Mouse (Mus musculus) stomach, embryonic 14.5 days (tissue): ENCODE results near the gene Ifna7. TPM values are rescaled to one million over a fixed set of nuclear protein-coding genes. Genes with fewer than 3 reads are reported as not detected.
"Not testable (repeated sequence)": the region's sequence is repeated elsewhere in the genome, so short reads cannot be mapped to it uniquely, and the experiment has no call there.

Source experiments
- ATAC-seq: fragments of 200-750 bp; cut with Nextera tagmentation; 2 replicates; pipeline ENCODE4 v1.8.0; 2017; ENCODE audit warnings: low read depth, moderate TSS enrichment; ENCODE audit not compliant: insufficient number of reproducible peaks, insufficient read depth, low FRiP score
- H3K27ac ChIP-seq: fragments of 300-500 bp; sonication (generic); 2 replicates; pipeline ENCODE4 v1.5.1; 2014; ENCODE audit warnings: mild to moderate bottlenecking, low read length, moderate library complexity, mixed read lengths
- H3K27me3 ChIP-seq: fragments of 300-500 bp; sonication (generic); 2 replicates; pipeline ENCODE4 v1.6.1; 2014; ENCODE audit warnings: low read length, control low read depth, mixed read lengths; ENCODE audit not compliant: control insufficient read depth, insufficient read depth
- H3K36me3 ChIP-seq: fragments of 300-500 bp; sonication (generic); 2 replicates; pipeline ENCODE4 v1.6.1; 2014; ENCODE audit warnings: mild to moderate bottlenecking, control low read depth, low read length, moderate library complexity, mixed read lengths; ENCODE audit not compliant: control insufficient read depth, insufficient read depth
- H3K4me1 ChIP-seq: fragments of 300-500 bp; sonication (generic); 2 replicates; pipeline ENCODE4 v1.6.1; 2014; ENCODE audit warnings: low read length, control low read depth, mixed read lengths; ENCODE audit not compliant: control insufficient read depth, insufficient read depth
- H3K4me2 ChIP-seq: fragments of 300-500 bp; sonication (generic); replicated peaks from 2 replicates; pipeline ENCODE4 v1.6.1; 2014; ENCODE audit warnings: low read depth, low read length, control low read depth
- H3K4me3 ChIP-seq: fragments of 300-500 bp; sonication (generic); 2 replicates; pipeline ENCODE4 v1.5.1; 2014; ENCODE audit warnings: low read depth, low read length, control low read depth
- H3K9ac ChIP-seq: fragments of 300-500 bp; sonication (generic); replicated peaks from 2 replicates; pipeline ENCODE4 v1.6.1; 2014; ENCODE audit warnings: low read depth, mild to moderate bottlenecking, control low read depth, low read length, moderate library complexity, mixed read lengths
- H3K9me3 ChIP-seq: fragments of 300-500 bp; sonication (generic); 2 replicates; pipeline ENCODE4 v1.6.1; 2016; ENCODE audit warnings: low read depth, low read length, control low read depth; ENCODE audit not compliant: control insufficient read depth
- WGBS: fragments of 180-500 bp; shearing (Covaris S2); extraction: QIAGEN DNeasy Blood & Tissue Kit; methylation state at CpG from one replicate; pipeline ENCODE4 v1.1.7; 2014; 5-methylcytosine and 5-hydroxymethylcytosine counted together
- polyA plus RNA-seq: library from polyadenylated mRNA; unstranded; fragments of >200 nt; fragmentation: Nextera tagmentation; extraction: Ambion mirVana; gene quantifications from 2 replicates; pipeline ENCODE4 v1.2.1, GENCODE M21; 2014

Ifna7 gene
- polyA plus RNA-seq, 1 experiment from 2014 or later: not detected

DNA sequence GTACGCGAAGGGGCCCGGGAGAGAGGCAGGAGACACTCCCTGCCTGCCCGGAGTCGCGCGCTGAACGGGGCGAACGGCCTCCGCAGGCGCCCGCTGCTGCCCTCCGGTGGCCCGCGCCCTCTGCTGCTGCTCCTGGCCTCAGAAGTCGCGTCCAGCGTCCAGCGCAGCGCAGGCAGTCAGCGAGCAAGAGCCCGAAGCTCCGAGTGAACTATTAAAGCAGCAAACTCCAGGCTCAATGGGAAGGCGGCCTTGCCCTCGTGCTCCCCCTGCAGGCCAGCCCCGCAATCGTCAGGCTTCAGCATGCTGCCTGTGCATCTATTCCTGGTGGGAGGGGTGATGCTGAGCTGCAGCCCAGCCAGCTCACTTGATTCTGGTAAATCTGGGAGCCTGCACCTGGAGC, 24.8 kb upstream of the Ifna7 start, which contains the start of gene Gm13278:
Gene Gm13278 (plus strand): TSS at position 301 of the 400 bp plus-strand sequence.
- H3K9ac ChIP-seq, H3K27ac ChIP-seq, H3K36me3 ChIP-seq, H3K4me3 ChIP-seq, H3K9me3 ChIP-seq, H3K4me1 ChIP-seq, H3K4me2 ChIP-seq, H3K27me3 ChIP-seq, ATAC-seq: not testable (repeated sequence)
- WGBS: no CpG with 5 or more reads among the region's 28 CpGs

DNA sequence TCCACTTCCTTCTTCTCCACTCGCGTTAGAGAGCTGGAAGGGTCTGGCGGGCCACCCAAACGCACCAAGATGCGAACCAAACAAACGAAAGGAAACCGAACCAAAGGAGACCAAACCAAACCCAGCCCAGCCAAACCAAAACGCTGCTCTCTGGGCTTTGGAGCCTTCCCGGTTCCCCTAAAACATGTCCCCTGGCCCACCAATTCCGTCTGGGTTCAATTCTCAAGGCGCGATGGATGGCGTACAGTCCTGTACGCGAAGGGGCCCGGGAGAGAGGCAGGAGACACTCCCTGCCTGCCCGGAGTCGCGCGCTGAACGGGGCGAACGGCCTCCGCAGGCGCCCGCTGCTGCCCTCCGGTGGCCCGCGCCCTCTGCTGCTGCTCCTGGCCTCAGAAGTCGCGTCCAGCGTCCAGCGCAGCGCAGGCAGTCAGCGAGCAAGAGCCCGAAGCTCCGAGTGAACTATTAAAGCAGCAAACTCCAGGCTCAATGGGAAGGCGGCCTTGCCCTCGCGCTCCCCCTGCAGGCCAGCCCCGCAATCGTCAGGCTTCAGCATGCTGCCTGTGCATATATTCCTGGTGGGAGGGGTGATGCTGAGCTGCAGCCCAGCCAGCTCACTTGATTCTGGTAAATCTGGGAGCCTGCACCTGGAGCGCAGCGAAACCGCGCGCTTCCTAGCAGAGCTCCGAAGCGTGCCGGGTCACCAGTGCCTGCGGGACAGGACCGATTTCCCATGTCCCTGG, 21.9 kb upstream of the Ifna7 start, which contains the start of gene Gm13275:
Gene Gm13275 (plus strand): TSS at position 552 of the 740 bp plus-strand sequence.
- not testable (repeated sequence) for ATAC-seq, H3K4me3 ChIP-seq, H3K4me2 ChIP-seq, H3K9me3 ChIP-seq, H3K9ac ChIP-seq, H3K27ac ChIP-seq, H3K4me1 ChIP-seq, H3K27me3 ChIP-seq, H3K36me3 ChIP-seq
- WGBS: 0% methylated on average over 6 of the region's 52 CpGs

DNA sequence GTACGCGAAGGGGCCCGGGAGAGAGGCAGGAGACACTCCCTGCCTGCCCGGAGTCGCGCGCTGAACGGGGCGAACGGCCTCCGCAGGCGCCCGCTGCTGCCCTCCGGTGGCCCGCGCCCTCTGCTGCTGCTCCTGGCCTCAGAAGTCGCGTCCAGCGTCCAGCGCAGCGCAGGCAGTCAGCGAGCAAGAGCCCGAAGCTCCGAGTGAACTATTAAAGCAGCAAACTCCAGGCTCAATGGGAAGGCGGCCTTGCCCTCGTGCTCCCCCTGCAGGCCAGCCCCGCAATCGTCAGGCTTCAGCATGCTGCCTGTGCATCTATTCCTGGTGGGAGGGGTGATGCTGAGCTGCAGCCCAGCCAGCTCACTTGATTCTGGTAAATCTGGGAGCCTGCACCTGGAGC, 18.9 kb upstream of the Ifna7 start, which contains the start of gene Gm13279:
Gene Gm13279 (plus strand): TSS at position 301 of the 400 bp plus-strand sequence.
- not testable (repeated sequence) for H3K9me3 ChIP-seq, H3K36me3 ChIP-seq, H3K27me3 ChIP-seq, H3K4me3 ChIP-seq, H3K9ac ChIP-seq, H3K27ac ChIP-seq, H3K4me2 ChIP-seq, ATAC-seq, H3K4me1 ChIP-seq
- no CpG with 5 or more reads among the region's 28 CpGs for WGBS

DNA sequence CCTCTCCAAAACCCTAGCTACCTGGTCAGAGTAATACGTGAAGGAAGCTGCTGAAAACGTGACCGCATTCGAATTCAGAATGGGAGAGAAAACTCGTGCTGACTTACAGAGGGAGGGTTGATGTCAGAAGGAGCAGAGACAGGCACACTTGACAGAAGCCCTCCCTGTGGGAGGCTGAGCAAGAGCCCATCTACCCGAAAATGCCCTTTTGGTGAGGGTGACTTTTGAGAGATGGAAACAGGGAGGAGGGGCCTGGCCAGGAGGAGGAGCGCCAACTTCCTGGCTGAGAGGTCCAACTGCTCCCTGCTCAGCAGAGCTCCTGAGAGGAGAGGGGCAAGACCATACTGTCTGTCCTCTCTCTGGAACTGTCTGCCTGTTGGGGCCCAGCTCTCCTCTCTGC, 16.7 kb upstream of the Ifna7 start, which contains the start of gene Gm13285:
Gene Gm13285 (plus strand): TSS at position 301 of the 400 bp plus-strand sequence.
- WGBS: 25% methylated on average over 1 of the region's 7 CpGs
- H3K9ac ChIP-seq, H3K27me3 ChIP-seq, H3K27ac ChIP-seq, H3K36me3 ChIP-seq, H3K9me3 ChIP-seq, H3K4me3 ChIP-seq, H3K4me2 ChIP-seq, H3K4me1 ChIP-seq, ATAC-seq: not testable (repeated sequence)

DNA sequence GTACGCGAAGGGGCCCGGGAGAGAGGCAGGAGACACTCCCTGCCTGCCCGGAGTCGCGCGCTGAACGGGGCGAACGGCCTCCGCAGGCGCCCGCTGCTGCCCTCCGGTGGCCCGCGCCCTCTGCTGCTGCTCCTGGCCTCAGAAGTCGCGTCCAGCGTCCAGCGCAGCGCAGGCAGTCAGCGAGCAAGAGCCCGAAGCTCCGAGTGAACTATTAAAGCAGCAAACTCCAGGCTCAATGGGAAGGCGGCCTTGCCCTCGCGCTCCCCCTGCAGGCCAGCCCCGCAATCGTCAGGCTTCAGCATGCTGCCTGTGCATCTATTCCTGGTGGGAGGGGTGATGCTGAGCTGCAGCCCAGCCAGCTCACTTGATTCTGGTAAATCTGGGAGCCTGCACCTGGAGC, 13.1 kb upstream of the Ifna7 start, which contains the start of gene Gm13287:
Gene Gm13287 (plus strand): TSS at position 301 of the 400 bp plus-strand sequence.
- H3K9ac ChIP-seq, H3K4me1 ChIP-seq, H3K27ac ChIP-seq, H3K27me3 ChIP-seq, H3K4me3 ChIP-seq, H3K9me3 ChIP-seq, H3K4me2 ChIP-seq, ATAC-seq, H3K36me3 ChIP-seq: not testable (repeated sequence)
- WGBS: no CpG with 5 or more reads among the region's 29 CpGs

DNA sequence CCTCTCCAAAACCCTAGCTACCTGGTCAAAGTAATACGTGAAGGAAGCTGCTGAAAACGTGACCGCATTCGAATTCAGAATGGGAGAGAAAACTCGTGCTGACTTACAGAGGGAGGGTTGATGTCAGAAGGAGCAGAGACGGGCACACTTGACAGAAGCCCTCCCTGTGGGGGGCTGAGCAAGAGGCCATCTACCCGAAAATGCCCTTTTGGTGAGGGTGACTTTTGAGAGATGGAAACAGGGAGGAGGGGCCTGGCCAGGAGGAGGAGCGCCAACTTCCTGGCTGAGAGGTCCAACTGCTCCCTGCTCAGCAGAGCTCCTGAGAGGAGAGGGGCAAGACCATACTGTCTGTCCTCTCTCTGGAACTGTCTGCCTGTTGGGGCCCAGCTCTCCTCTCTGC, 10.8 kb upstream of the Ifna7 start, which contains the start of gene Gm13288:
Gene Gm13288 (plus strand): TSS at position 301 of the 400 bp plus-strand sequence.
- not testable (repeated sequence) for H3K4me1 ChIP-seq, H3K27ac ChIP-seq, H3K9me3 ChIP-seq, H3K27me3 ChIP-seq, H3K36me3 ChIP-seq, H3K4me3 ChIP-seq, H3K4me2 ChIP-seq, ATAC-seq, H3K9ac ChIP-seq
- no CpG with 5 or more reads among the region's 8 CpGs for WGBS

DNA sequence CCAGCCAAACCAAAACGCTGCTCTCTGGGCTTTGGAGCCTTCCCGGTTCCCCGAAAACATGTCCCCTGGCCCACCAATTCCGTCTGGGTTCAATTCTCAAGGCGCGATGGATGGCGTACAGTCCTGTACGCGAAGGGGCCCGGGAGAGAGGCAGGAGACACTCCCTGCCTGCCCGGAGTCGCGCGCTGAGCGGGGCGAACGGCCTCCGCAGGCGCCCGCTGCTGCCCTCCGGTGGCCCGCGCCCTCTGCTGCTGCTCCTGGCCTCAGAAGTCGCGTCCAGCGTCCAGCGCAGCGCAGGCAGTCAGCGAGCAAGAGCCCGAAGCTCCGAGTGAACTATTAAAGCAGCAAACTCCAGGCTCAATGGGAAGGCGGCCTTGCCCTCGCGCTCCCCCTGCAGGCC, 10.3 kb upstream of the Ifna7 start:
- WGBS: no CpG with 5 or more reads among the region's 34 CpGs
- not testable (repeated sequence) for H3K27ac ChIP-seq, H3K27me3 ChIP-seq, H3K9me3 ChIP-seq, H3K36me3 ChIP-seq, H3K4me2 ChIP-seq, H3K9ac ChIP-seq, H3K4me1 ChIP-seq, ATAC-seq, H3K4me3 ChIP-seq

DNA sequence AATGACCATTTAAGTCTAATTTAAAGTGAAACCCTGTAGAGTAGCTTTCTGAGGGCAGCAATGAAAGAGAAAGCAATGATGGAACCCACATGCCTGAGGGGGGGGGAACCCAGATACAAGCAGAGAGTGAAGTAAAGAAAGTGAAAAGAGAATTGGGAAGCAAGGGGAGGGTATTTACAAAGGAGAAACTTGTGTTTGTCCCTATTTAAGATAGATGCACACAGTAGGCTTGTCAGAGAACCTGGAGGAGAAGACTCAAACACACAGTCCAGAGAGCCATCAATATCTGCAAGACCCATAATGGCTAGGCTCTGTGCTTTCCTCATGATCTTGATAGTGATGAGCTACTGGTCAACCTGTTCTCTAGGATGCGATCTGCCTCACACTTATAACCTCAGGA, 3.6 kb downstream of the Ifna7 start, which contains the start of gene Ifna11:
Gene Ifna11 (plus strand): TSS at position 301 of the 400 bp plus-strand sequence.
- H3K9me3 ChIP-seq: no peaks in the 10 kb centered on the region
- no peaks in the 10 kb centered on the region for H3K36me3 ChIP-seq
- ATAC-seq: no peak
- WGBS: 90% methylated on average over 1 of the region's 1 CpGs
- H3K9ac ChIP-seq: no peak within 1 kb of the TSS
- H3K27me3 ChIP-seq: no peaks in the 10 kb centered on the region; the same call in 1 of the 2 replicates
- H3K4me2 ChIP-seq: no peak within 1 kb of the TSS
- no peak within 1 kb of the TSS for H3K4me3 ChIP-seq
- no peaks in the 10 kb centered on the region for H3K4me1 ChIP-seq
- H3K27ac ChIP-seq: no peak within 1 kb of the TSS
